18 mouse cellular contexts compared by ENCODE assay signal in genomic region chr17:47625088-47625487, GRCm38 (mm10). TPM values are rescaled to one million over a fixed set of nuclear protein-coding genes. Genes with fewer than 3 reads are reported as not detected.
A peak's percentile ranks its signal among the peaks of the same experiment; 100 is the strongest.
DNase-seq lines count a peak whose midpoint lies in the region.
"Had no signal": no experiment of that assay in that cellular context is flagged by ENCODE, and none has a peak within 500 bp of the region (broad histone marks: within the 10 kb centered on the region; RNA-seq: fewer than 3 reads in every experiment).

No protein-coding gene starts in this region.

- intact Hi-C loops in gastrocnemius, postnatal 14 days (cut with DNase I; ENCODE audit: low total_unique reads): no loop called here
- intact Hi-C loops in heart, postnatal 14 days (cut with DNase I): no loop called here

- H3K4me3 ChIP-seq in heart, embryonic 10.5 days: no peak overlapping the region
- H3K4me3 ChIP-seq: forebrain, embryonic 10.5 days; forebrain, embryonic 13.5 days; heart, embryonic 15.5 days; hindbrain, embryonic 10.5 days; hindbrain, embryonic 13.5 days; intestine, embryonic 15.5 days had no signal

- H3K9me3 ChIP-seq in heart, embryonic 10.5 days: no peaks in the 10 kb centered on the region
- H3K9me3 ChIP-seq: forebrain, embryonic 10.5 days; forebrain, embryonic 13.5 days; heart, embryonic 15.5 days; hindbrain, embryonic 10.5 days; hindbrain, embryonic 13.5 days; intestine, embryonic 15.5 days had no signal

- no peak overlapping the region for H3K27ac ChIP-seq in heart, embryonic 10.5 days
- H3K27ac ChIP-seq: forebrain, embryonic 10.5 days; forebrain, embryonic 13.5 days; heart, embryonic 15.5 days; hindbrain, embryonic 10.5 days; hindbrain, embryonic 13.5 days; intestine, embryonic 15.5 days had no signal

- peaks cover 6% of the 10 kb centered on the region; the same call in 1 of the 2 replicates for H3K4me1 ChIP-seq in heart, embryonic 10.5 days
- H3K4me1 ChIP-seq: intestine, embryonic 15.5 days had no signal

- peaks cover 69% of the 10 kb centered on the region for H3K36me3 ChIP-seq in heart, embryonic 10.5 days

- WGBS in heart, embryonic 10.5 days: 99% methylated on average over 2 of the region's 2 CpGs

- peak; percentile 53 for DNase-seq in gastrocnemius, adult 18-20 months (ENCODE audit: low spot score)
- DNase-seq in gastrocnemius, postnatal 14 days: no peak
- peak; percentile 90 for DNase-seq in heart, adult 11 months
- no peak for DNase-seq in heart, postnatal 14 days
- DNase-seq in heart, embryonic 10.5 days (ENCODE audit: low spot score): peak; percentile 24
- no peak for DNase-seq in heart, postnatal 4 days
- DNase-seq in skeletal muscle tissue, adult 2 months (ENCODE audit: low read depth, low spot score): peak; percentile 51
- DNase-seq: adrenal gland, adult 8-10 months; adrenal gland, postnatal 36 days; cerebellum, adult 18-20 months; cerebellum, adult 9-10 months; kidney, adult 11 months had no signal

- no peaks in the 10 kb centered on the region for H3K27me3 ChIP-seq in heart, embryonic 10.5 days (ENCODE audit: insufficient read depth, poor library complexity, severe bottlenecking)
- H3K27me3 ChIP-seq: forebrain, embryonic 13.5 days; heart, embryonic 15.5 days; hindbrain, embryonic 13.5 days; intestine, embryonic 15.5 days had no signal

RNA-seq across cellular contexts. Expression of gene Usp49, which starts 5.4 kb away (rescaled TPM):
- 1 to 10 TPM; 3.0 to 3.5 TPM for total RNA-seq in gastrocnemius, adult 18-20 months (2021)
- total RNA-seq in gastrocnemius, postnatal 14 days (2021): 1 to 10 TPM; 3.2 to 4.3 TPM
- 1 to 10 TPM; 4.4 to 4.5 TPM for total RNA-seq in heart, postnatal 14 days (2021)
- 3.2 and 4.5 TPM in 2 replicates for polyA plus RNA-seq in heart, embryonic 10.5 days (2016; fragmentation: Nextera tagmentation; extraction: Ambion mirVana)
- total RNA-seq in heart, postnatal 4 days (2021): 1 to 10 TPM; 7.3 to 9.7 TPM

RNA-seq across cellular contexts. Expression of gene Gm20517, which starts 13.7 kb away (rescaled TPM):
- 1 to 10 TPM; 1.6 to 2.6 TPM for total RNA-seq in gastrocnemius, adult 18-20 months (2021)
- 1 to 10 TPM; 1.2 to 1.9 TPM for total RNA-seq in gastrocnemius, postnatal 14 days (2021)
- 1 to 10 TPM; 1.9 to 2.5 TPM for total RNA-seq in heart, postnatal 14 days (2021)
- polyA plus RNA-seq in heart, embryonic 10.5 days (2016; fragmentation: Nextera tagmentation; extraction: Ambion mirVana): 1.6 and 2.1 TPM in 2 replicates
- 1 to 10 TPM; 3.9 to 4.4 TPM for total RNA-seq in heart, postnatal 4 days (2021)

RNA-seq across cellular contexts. Expression of gene Med20, which starts 13.7 kb away (rescaled TPM):
- total RNA-seq in gastrocnemius, adult 18-20 months (2021): 10 to 100 TPM; 14.7 to 15.4 TPM
- 10 to 100 TPM; 10.3 to 12.6 TPM for total RNA-seq in gastrocnemius, postnatal 14 days (2021)
- total RNA-seq in heart, postnatal 14 days (2021): 10 to 100 TPM; 18.7 to 20.8 TPM
- 36.5 and 42.8 TPM in 2 replicates for polyA plus RNA-seq in heart, embryonic 10.5 days (2016; fragmentation: Nextera tagmentation; extraction: Ambion mirVana)
- 10 to 100 TPM; 20.3 to 20.7 TPM for total RNA-seq in heart, postnatal 4 days (2021)

RNA-seq across cellular contexts. Expression of gene Bysl, which starts 13.8 kb away (rescaled TPM):
- 10 to 100 TPM; 13.9 to 15.3 TPM for total RNA-seq in gastrocnemius, adult 18-20 months (2021)
- 10 to 100 TPM; 12.3 to 14.8 TPM for total RNA-seq in gastrocnemius, postnatal 14 days (2021)
- total RNA-seq in heart, postnatal 14 days (2021): 10 to 100 TPM; 14.0 to 15.8 TPM
- polyA plus RNA-seq in heart, embryonic 10.5 days (2016; fragmentation: Nextera tagmentation; extraction: Ambion mirVana): 37.0 and 43.0 TPM in 2 replicates
- 10 to 100 TPM; 21.7 to 22.2 TPM for total RNA-seq in heart, postnatal 4 days (2021)

Comparison
In these comparisons a context has a peak if more than half of its experiments do, and no peak if none do; other contexts are left out.
1. DNase-seq: peak in gastrocnemius, adult 18-20 months (single experiment), heart, adult 11 months (single experiment), heart, embryonic 10.5 days (single experiment) and skeletal muscle tissue, adult 2 months (single experiment); none in gastrocnemius, postnatal 14 days (single experiment), heart, postnatal 14 days (0 of 2) and heart, postnatal 4 days (single experiment).